Mouse (Mus musculus) cortical plate, adult 2 months (tissue): ENCODE results near the gene Clint1.

Source experiments
- CTCF ChIP-seq: fragments of 200-500 bp; IDR thresholded peaks from 2 replicates; pipeline ENCODE4 v1.5.1; 2011; ENCODE audit warnings: mild to moderate bottlenecking, control low read depth, low read length; ENCODE audit not compliant: insufficient read depth; ENCODE audit errors: extremely low read depth
- POLR2A ChIP-seq: fragments of 200-500 bp; IDR thresholded peaks from 2 replicates; pipeline ENCODE4 v1.6.1; 2011; ENCODE audit warnings: mild to moderate bottlenecking, low read length, control low read depth; ENCODE audit not compliant: insufficient read depth; ENCODE audit errors: extremely low read depth

DNA sequence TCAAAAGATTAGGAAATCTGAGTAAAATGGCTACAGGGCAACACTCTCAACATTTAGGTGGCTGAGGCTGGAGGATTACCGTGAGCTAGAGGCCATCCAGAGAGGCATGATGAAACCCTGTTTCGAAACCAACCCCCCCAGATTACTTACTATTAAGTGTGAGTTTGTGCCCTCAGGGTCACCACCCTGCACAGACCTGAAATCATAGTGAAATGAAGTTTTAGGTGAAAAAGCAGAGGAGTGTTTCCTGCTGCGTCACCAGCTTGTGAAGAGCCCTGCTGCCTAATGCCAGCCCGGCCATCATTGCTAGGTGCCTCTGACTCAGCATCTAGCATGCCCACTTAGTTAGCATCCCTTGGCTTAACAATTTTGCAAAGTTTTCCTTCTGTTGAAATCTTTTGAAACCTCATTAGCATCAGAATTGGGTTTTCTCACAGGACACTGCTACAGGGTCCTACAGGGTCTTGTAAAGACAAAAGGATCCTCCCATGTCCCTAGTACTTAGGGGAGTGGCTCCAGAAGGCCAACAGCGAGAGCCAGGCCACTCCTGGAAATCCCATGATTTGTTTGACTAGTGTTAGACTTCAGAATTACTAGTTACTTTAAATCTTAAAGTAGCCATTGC lies 33.9 kb downstream of the Clint1 start:
- no peak for TF ChIP-seq CTCF
- TF ChIP-seq POLR2A = no peak
